Mouse (Mus musculus) right cerebral cortex, adult 2 months (tissue): ENCODE data around the gene Cx3cr1.

Source experiments
- DNase-seq, 2 experiments: peaks; one replicate each; pipeline ENCODE4 v3.0.0; 2021 to 2022; ENCODE audit warnings: low spot score in 2 of 2

The Cx3cr1 gene

DNA sequence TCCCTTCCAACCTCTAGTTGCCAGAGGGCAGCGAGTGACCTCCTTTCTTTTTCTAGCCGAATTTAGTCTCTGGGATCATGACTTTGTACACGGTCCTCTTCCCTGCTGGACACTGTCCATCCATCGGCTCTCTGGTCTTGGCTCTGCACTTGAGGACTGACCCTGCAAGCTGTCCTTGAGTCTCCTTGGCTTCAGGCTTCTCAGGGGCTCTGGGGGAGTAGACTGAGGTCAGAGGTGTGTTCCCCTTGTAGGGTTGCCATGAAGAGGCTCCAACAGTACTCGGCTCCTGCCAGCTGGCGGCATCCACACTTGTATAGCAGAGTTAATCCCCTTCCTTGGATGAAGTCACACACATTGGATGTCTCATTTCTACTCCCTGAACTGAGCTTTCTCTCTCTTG lies 70.0 kb downstream of the Cx3cr1 start:
- no peak for DNase-seq

DNA sequence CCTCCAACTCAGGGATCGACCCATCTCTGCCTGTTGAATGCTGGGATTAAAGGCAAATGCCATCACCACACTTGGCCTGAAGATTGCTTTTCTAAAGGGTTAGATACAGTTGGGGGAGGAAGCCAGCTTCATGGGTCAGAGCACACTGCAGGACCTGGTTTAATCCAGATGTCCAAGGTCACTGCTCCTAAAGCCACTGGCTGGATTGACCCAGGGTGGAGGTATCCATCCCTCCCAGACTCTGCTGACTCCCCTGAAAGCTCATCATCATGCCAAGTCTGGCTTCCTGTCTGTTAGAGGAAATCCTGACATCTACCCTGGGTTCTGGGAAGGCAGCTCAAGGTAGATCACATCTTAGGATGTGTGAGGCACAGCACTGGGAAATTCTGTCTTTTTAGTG lies 70.9 kb downstream of the Cx3cr1 start:
- DNase-seq, result no peak

- no peak for DNase-seq
These were observed 73.6 kb downstream of the Cx3cr1 start for GRCm38 (mm10) chr9:119996080-119996479.

GRCm38 (mm10) chr9:119994207-119994606 lies 75.5 kb downstream of the Cx3cr1 start:
- DNase-seq, result no peak

DNA sequence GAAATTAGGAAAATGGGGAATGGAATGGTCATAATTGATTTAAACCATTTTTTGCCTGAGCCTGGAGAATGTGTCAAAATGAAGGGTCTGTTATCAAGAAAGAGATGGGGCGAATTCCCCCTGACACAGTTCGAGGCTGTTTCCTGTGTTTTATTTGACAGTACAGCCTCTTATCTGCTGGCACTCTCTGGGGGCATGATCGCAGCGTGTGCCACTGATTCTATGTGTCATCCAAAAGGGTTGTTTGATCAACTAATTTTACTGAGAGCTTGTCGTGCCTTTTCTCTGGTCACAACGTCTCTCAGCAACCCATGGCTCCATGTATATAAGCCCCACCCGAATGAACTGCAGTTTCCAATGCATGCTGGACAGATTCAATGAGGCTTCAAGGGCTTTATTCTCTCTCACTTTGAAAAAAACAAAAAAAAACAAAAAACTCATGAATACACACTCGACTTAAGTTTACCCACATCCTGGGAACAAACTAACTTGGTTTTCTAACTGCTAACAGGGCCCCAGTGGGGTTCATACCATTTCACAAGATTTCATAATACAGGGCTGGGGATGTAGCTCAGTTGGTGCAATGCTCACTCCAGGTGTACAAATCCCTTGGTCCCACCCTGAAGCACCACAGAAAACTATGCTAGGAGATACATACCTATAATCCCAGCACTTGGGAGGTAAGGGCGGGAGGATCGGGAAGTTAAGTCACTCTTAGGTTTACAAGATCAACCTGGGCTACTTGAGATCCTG lies 76.4 kb downstream of the Cx3cr1 start:
- no peak for DNase-seq

GRCm38 (mm10) chr9:119991310-119991709 lies 78.4 kb downstream of the Cx3cr1 start:
- no peak for DNase-seq

DNA sequence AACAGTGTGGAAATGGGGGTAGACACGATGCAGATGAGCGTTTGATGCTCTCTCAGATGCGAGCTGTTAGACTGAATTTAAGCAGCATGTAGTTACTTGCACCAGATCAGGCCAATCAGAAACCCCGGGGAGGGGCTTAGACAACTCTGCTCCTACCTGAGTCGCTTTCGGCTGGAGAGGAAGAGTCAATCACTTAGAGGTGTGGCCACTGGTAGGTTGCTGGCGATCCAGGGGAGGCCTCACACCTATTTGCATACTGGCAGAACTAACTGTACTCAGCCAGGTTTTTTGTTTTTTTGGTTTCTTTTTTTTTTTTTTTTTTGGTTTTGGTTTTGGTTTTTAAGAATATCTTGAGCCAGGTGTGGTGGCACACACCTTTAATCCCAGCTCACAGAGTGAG lies 81.4 kb downstream of the Cx3cr1 start:
- DNase-seq, result no peak

DNA sequence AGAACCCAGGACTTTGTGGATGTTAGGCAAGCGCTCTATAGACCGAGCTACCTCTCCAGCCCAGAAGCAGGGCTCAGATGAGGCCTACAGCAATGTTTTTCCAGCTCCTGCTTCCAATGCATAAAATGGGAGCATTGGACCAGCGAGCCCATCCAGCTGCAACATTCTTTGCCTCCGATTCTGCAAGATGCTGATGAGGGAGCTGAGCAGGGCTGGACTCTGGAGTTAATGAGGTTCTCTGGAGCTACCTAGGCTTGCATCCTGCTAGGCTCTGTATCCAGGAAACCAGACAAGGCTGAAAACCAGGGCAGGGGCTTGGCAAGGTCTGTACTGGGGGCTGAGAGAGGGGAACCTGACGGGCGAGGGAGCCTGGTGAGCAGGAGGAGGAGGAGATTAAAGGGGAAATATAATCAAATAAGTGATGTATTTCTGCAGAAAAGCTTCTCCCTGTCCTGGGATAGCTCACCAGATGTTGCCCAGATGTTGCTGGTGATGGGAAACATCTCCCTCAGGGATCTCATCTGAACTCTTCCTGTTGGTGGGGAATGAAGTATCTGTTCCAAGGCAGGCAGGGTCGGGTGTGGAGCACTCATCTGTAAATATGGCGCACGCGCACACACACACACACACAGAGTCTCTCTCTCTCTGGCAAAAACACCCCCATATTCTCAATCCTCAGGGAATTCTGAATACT lies 83.7 kb downstream of the Cx3cr1 start:
- DNase-seq, result no peak

GRCm38 (mm10) chr9:119984536-119985011 lies 85.1 kb downstream of the Cx3cr1 start, which contains the start of gene Csrnp1:
Csrnp1 (minus strand) TSS chr9:119984658.
- DNase-seq, result no peak

DNA sequence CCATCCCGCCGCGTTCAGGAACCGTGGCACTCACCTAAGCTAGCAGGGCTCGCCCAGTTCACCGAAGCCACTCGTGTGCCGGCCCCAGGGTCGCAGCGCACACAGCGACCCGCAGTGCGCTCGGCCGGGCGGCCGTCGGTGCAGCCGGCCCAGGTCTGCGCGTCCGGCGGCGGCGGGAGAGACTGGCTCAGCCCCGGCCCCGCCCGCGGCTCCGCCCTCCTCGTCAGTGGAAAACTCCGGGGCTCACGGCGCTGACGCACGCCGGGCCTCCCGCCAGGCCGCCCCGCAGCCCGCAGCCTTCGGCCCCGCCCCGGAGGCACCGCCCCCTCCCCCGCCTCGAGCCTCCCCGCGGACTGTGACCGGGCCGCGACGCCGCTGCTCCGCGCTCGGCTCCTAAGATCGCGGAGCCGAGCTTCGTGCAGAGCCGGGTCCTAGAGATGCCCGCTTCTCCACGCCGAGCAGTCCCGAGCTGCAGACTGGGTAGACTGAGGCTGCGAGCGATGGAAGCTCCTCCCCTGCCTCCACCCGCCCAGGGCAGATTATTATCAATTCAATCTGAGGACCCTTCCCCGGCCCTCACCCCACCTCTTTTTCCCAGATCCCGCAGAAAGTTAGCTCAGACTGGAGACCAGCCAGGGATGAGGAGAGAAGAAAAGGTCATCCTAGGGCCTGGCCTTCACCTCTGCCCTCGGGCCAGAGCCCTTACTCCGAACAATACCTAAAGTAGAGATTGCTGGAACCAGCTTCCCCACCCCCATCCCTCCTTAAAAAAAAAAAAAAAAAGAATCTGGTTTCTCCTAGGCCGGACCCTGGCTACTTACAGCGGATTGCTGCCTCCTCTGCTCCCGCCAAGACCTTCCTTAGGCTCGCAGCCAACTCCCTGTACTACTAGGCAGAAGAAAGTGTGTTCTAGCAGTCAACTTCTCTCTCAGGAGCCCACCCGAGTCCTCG lies 85.8 kb downstream of the Cx3cr1 start:
- peak; percentile 81 to 86 for DNase-seq

- DNase-seq, result peak; percentile 46 to 48
These were observed 86.6 kb downstream of the Cx3cr1 start for GRCm38 (mm10) chr9:119982956-119983551.

DNA sequence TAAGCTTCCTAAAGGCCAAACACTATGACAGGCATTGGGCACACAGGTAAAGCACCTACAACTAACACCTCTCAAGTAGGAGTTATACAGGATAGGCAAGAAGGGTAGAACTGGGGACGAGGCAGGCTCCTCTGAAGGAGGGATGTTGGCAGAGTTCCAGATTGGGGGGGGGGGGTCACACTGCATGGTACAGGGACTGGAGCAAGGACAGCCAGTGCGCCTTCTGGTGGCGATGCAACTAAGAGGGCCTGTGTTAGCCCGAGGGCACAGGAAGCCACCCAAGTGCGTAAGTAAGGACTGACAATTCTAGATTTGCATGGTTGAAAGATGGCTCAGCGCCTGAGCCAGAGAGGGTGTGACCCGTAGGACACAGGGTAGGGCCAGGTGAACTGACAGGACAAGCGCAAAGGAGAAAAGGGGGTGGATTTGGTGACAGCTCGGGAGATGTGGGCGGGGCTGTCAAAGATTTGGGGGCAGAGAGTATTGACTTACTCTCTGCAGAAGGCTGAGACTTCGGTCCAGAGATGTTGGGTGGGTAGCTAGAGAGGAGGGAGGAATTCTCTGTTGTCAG lies 87.4 kb downstream of the Cx3cr1 start:
- DNase-seq, result peak in 1 of 2 experiments; percentile 61

GRCm38 (mm10) chr9:119981183-119982179 lies 88.2 kb downstream of the Cx3cr1 start:
- DNase-seq, result peak; percentile 47 to 72

GRCm38 (mm10) chr9:119980770-119981182 lies 88.9 kb downstream of the Cx3cr1 start:
- no peak for DNase-seq

DNA sequence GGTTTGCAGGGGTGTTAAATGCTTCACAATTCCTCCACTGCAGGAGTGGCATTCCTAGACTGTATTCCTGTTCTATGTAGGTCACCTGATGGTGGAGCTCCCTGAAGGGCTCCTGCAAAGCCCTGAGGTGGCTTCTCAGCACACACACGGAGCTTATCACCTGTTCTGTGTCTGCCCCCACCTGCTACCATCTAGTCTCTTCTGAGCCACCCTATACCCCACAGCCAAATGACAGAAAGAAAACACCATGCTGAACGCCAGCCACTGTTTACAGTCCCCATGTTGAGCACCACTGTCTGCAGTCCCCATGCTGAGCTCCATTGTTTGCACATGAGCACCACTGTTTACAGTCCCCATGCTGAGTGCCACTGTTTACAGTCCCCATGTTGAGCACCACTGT lies 89.9 kb downstream of the Cx3cr1 start:
- DNase-seq, result no peak

DNA sequence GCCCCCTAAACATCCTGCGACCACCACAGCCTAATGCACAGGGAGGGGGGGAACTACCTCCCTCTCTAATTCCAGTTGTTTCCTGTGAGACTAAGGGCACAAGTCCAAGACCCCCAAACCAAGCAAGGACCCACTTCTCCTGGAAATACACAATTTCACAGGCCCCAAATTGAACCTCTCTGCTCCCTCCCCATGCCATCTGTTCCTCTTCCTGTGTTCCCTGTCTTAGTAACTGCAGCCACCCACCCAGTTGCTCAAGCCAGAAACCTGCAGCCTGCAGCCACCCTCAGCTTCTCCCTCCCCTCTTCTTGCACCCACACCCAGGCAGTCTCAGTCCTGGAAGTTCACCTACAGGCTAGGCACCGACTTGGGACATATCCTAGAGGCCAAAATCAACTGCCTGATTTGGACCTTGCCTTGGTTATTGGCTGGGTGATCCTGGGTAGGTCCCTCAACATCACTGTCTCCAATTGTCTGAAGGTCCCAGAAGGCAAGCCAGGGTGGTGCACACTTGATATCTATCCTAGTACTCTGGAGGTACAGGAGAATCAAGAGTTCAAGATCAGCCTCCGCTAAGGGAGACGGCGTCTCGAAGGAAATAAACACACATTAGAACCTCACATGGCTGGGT lies 90.8 kb downstream of the Cx3cr1 start:
- peak; percentile 64 to 72 for DNase-seq

DNA sequence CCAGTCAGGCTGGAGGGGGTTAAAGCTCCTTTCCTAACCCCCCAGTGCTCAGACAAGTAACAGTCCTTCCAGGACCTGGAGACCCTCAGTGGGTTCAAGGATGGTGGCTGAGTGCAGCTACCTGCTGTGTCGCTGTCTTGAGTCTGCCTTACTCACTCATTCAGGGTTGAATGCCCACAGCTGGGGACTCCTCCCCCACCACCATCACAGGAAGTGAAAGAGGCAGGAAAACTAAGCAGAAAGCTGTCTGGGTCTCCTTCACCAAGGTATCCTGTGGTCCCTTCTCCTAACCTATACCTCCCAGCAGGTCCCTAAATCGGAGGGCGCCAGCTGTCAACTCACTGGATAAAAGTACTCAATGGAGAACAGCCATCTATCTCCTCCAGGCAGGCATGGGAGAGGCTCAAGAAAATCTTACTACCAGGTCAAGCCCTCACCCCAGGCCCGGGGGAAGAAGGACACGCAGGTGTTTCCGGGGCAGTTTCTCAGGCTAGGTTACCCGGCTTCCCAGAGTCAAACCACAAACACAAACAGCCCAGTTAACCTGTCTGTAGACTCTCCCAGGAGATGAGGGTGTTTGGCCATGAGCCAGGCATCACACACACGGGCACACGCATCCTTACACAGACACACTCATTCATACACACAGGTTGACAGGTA lies 91.4 kb downstream of the Cx3cr1 start:
- DNase-seq, result peak in 1 of 2 experiments; percentile 26

DNA sequence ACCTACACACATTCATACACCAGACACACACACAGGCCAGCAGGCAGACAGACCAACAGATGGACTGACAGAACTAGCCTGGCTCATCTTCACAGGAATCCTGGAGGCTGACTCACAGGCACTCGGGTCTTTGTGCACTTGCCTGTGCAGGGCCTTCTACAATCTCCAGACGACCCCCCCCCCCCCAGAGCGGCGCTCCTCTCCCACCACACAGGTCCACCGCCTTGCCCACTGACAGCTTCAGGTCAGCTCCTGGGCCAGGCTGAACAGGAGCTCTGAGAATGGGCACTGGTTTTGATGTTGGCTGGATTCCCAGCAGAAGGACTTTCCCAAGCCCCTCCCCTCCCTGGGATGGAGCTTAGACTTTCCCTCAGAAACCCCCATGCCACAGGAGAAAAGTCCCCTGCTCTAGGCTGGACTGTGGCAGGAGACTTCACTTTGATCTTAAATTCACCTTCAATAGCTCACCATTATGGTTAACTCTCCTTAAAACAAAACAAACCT lies 92.1 kb downstream of the Cx3cr1 start:
- peak in 1 of 2 experiments; percentile 40 for DNase-seq
